Mouse (Mus musculus) neural tube, embryonic 12.5 days (tissue): Measurements from ENCODE around the gene Ranbp1. TPM values are rescaled to one million over a fixed set of nuclear protein-coding genes. Genes with fewer than 3 reads are reported as not detected.
A peak's percentile ranks its signal among the peaks of the same experiment; 100 is the strongest.
"Not testable (repeated sequence)": the region's sequence is repeated elsewhere in the genome, so short reads cannot be mapped to it uniquely, and the experiment has no call there.

Experiments used
- ATAC-seq: fragments of 200-750 bp; cut with Nextera tagmentation; 2 replicates; pipeline ENCODE4 v1.8.0; 2017; ENCODE audit warnings: low read depth, mild to moderate bottlenecking, moderate TSS enrichment, moderate library complexity; ENCODE audit not compliant: low FRiP score
- H3K27ac ChIP-seq: fragments of 300-500 bp; sonication (generic); 2 replicates; pipeline ENCODE4 v1.5.1; 2016
- H3K27me3 ChIP-seq: fragments of 300-500 bp; sonication (generic); replicated peaks from 2 replicates; pipeline ENCODE4 v1.6.1; 2016; ENCODE audit warnings: mild to moderate bottlenecking
- H3K36me3 ChIP-seq: fragments of 300-500 bp; sonication (generic); 2 replicates; pipeline ENCODE4 v1.6.1; 2016; ENCODE audit warnings: mild to moderate bottlenecking
- H3K4me1 ChIP-seq: fragments of 300-500 bp; sonication (generic); 2 replicates; pipeline ENCODE4 v1.6.1; 2016
- H3K4me2 ChIP-seq: fragments of 300-500 bp; sonication (generic); replicated peaks from 2 replicates; pipeline ENCODE4 v1.6.1; 2016; ENCODE audit warnings: mild to moderate bottlenecking
- H3K4me3 ChIP-seq: fragments of 300-500 bp; sonication (generic); 2 replicates; pipeline ENCODE4 v1.5.1; 2016
- H3K9ac ChIP-seq: fragments of 300-500 bp; sonication (generic); 2 replicates; pipeline ENCODE4 v1.6.1; 2016; ENCODE audit warnings: mild to moderate bottlenecking
- H3K9me3 ChIP-seq: fragments of 300-500 bp; sonication (generic); 2 replicates; pipeline ENCODE4 v1.6.1; 2016; ENCODE audit warnings: mild to moderate bottlenecking
- WGBS: fragments of 180-500 bp; shearing (Covaris S2); methylation state at CpG from one replicate; pipeline ENCODE4 v1.1.7; 2016; 5-methylcytosine and 5-hydroxymethylcytosine counted together
- microRNA counts: library from miRNA; unstranded; fragments of <30 nt; microRNA quantifications from one replicate; lab custom pipeline; 2017
- microRNA-seq: library from miRNA; unstranded; fragments of <30 nt; microRNA quantifications from one replicate; pipeline ENCODE4, GENCODE M21; 2017
- polyA plus RNA-seq: library from polyadenylated mRNA; unstranded; fragments of >200 nt; fragmentation: Nextera tagmentation; extraction: Ambion mirVana; gene quantifications from 2 replicates; pipeline ENCODE4 v1.2.1, GENCODE M21; 2016

Ranbp1 gene
- polyA plus RNA-seq, 1 experiment from 2014 or later = 701 TPM

DNA sequence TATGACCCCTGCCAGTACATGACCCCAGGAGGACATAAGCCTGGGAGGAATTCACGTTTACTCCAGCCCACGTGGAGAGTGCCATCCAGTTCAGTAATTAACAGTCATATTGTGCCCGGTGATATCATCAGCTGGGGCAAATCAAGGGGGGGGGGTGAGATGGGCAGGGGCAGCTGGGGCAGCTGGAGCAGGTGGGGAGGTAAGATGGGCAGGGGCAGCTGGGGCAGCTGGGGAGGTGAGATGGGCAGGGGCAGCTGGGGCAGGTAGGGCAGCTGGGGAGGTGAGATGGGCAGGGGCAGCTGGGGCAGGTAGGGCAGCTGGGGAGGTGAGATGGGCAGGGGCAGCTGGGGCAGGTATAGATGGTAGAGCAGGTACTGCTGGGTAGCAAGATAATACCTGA, 53.0 kb downstream of the Ranbp1 start:
- not testable (repeated sequence) for ATAC-seq, H3K27ac ChIP-seq

GRCm38 (mm10) chr16:18195068-18195467, 53.5 kb downstream of the Ranbp1 start:
- ATAC-seq = no peak
- H3K27ac ChIP-seq = 0 out of 2 replicates have a peak overlapping the region, but pooled peaks have one; percentile 47
- no peaks in the 10 kb centered on the region; the same call in 1 of the 2 replicates for H3K27me3 ChIP-seq
- 56% methylated on average over 5 of the region's 5 CpGs for WGBS
- peaks cover 63% of the 10 kb centered on the region for H3K4me1 ChIP-seq
- no peaks in the 10 kb centered on the region for H3K36me3 ChIP-seq
- no peaks in the 10 kb centered on the region for H3K9me3 ChIP-seq
- no peak overlapping the region for H3K4me2 ChIP-seq
- no peak overlapping the region for H3K9ac ChIP-seq
- H3K4me3 ChIP-seq = no peak overlapping the region; the same call in 1 of the 2 replicates

More for the DNA sequence above, 53.0 kb downstream of the Ranbp1 start:
- not testable (repeated sequence) for H3K9me3 ChIP-seq, H3K36me3 ChIP-seq, H3K27me3 ChIP-seq, H3K4me3 ChIP-seq, H3K9ac ChIP-seq, H3K4me2 ChIP-seq
- 31% methylated on average over 3 of the region's 3 CpGs for WGBS
- H3K4me1 ChIP-seq = peaks cover 68% of the 10 kb centered on the region

DNA sequence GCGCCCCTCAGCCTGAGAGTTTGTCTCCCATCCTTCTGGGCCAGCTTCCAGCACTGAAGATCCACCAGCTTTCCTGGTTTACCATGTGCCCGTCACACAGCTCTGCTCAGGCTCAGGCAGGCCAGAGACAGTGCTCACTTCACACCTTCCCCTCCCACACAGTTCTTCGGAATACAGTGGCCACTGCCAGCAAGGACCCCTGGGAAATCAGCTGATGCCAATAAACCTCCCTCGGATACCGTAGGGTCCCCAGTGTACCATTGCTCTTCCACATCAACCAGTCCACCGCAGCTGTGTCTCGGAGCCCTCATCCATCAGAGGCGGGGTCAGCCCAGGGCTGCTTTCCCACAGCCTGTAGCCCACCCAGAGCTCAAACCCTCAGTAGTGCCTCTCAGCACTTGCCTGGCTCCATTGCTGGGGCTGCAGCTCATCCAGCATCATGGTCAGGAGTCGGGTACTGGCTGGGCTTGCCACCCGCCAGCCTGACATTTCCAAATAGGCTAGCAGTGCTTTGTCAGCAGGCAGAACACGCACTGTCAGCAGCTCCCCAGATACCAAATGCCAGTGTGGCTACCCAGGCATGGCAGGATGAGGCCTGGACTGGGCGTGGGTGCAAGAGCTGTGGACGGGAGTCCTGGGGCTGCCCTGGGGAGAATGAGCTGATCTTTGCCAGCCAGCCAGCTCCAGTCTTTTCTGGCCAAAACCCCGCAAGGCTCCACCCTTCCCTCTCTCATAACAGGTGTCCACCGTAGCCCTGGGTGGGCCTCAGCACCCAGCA, 54.1 kb downstream of the Ranbp1 start:
- no peaks in the 10 kb centered on the region for H3K36me3 ChIP-seq
- 45% methylated on average over 15 of the region's 15 CpGs for WGBS

DNA sequence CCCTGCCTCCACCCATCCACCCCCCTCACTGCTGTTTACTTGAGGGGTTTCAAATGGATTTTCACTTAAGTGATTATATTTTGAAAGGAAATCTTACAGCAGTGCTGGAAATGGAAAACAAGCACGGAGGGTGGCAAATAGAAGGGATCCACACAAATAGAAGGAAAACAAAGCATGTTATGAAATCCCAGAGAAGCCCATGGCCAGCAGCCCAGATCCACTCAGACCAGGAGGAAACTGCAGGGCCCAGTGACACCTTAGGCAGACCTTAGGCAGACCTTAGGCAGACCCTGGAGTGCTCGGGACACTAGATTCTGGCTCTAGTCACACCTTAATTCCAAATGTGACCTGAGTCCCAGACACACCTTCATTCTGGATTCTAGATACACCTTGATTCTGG, 57.5 kb downstream of the Ranbp1 start:
- 86% methylated on average over 2 of the region's 2 CpGs for WGBS

More for the DNA sequence above, 54.1 kb downstream of the Ranbp1 start:
- Histone ChIP-seq H3K27ac (peak overlapping the region; percentile 47; the same call in 1 of the 2 replicates), H3K4me2 (no peak overlapping the region), H3K4me1 (peaks cover 57% of the 10 kb centered on the region), H3K9me3 (no peaks in the 10 kb centered on the region), H3K27me3 (no peaks in the 10 kb centered on the region; the same call in 1 of the 2 replicates), H3K4me3 (no peak overlapping the region), H3K9ac (no peak overlapping the region)
- peak; percentile 69 for ATAC-seq

More for the DNA sequence above, 57.5 kb downstream of the Ranbp1 start:
- H3K4me2 ChIP-seq = no peak overlapping the region
- H3K27me3 ChIP-seq = no peaks in the 10 kb centered on the region
- H3K27ac ChIP-seq = no peak overlapping the region
- no peaks in the 10 kb centered on the region for H3K9me3 ChIP-seq
- peaks cover 28% of the 10 kb centered on the region for H3K4me1 ChIP-seq
- no peak overlapping the region for H3K9ac ChIP-seq
- no peak overlapping the region for H3K4me3 ChIP-seq
- H3K36me3 ChIP-seq = no peaks in the 10 kb centered on the region
- ATAC-seq = no peak

MicroRNAs within 50 kb of the gene (microRNA counts, 519-probe panel; counts per million panel counts)
- 342 counts per million, percentile 67 among the panel's probes with 10 or more counts for microRNA mmu-miR-1306 (lab: Ali Mortazavi, UCI)

Small RNA genes lying within 50 kb of the gene (microRNA-seq; reads per million reads assigned to microRNA genes)
- 2.2 reads per million, percentile 1 among the genes with 10 or more reads in this experiment for gene Gm24572
- gene Mir1306 = 325 reads per million, percentile 67 among the genes with 10 or more reads in this experiment

Other genes with a start within 250 kb of the Ranbp1 start
- gene Dgcr6, start 195.9 kb downstream of the Ranbp1 start, polyA plus RNA-seq = 162 and 171 TPM in 2 replicates
- gene Prodh, start 158.5 kb downstream of the Ranbp1 start, polyA plus RNA-seq = 6.3 and 7.1 TPM in 2 replicates
- 15.6 and 16.5 TPM in 2 replicates for gene Rtn4r, start 121.1 kb downstream of the Ranbp1 start, polyA plus RNA-seq
- not detected in 2 replicates for gene Ccdc188, start 30.9 kb downstream of the Ranbp1 start, polyA plus RNA-seq
- 16.7 and 17.7 TPM in 2 replicates for gene Zdhhc8, start 13.6 kb downstream of the Ranbp1 start, polyA plus RNA-seq
- gene Trmt2a, start 53 bp downstream of the Ranbp1 start, polyA plus RNA-seq = 95.4 and 106 TPM in 2 replicates
- 2.8 and 4.7 TPM in 2 replicates for gene Gm49776, start 9.6 kb upstream of the Ranbp1 start, polyA plus RNA-seq
- 36.7 and 37.4 TPM in 2 replicates for gene Dgcr8, start 40.5 kb upstream of the Ranbp1 start, polyA plus RNA-seq
- 59.1 and 60.0 TPM in 2 replicates for gene Tango2, start 99.4 kb upstream of the Ranbp1 start, polyA plus RNA-seq
- gene Arvcf, start 99.5 kb upstream of the Ranbp1 start, polyA plus RNA-seq = 114 and 118 TPM in 2 replicates
- gene Txnrd2, start 177.7 kb upstream of the Ranbp1 start, polyA plus RNA-seq = 20.5 and 24.8 TPM in 2 replicates
- 68.6 and 70.9 TPM in 2 replicates for gene Comt, start 178.1 kb upstream of the Ranbp1 start, polyA plus RNA-seq
- gene Gnb1l, start 250.0 kb upstream of the Ranbp1 start, polyA plus RNA-seq = 11.2 and 12.9 TPM in 2 replicates